Mouse (Mus musculus): ENCODE data around the gene Echdc2.

The Echdc2 gene

DNA sequence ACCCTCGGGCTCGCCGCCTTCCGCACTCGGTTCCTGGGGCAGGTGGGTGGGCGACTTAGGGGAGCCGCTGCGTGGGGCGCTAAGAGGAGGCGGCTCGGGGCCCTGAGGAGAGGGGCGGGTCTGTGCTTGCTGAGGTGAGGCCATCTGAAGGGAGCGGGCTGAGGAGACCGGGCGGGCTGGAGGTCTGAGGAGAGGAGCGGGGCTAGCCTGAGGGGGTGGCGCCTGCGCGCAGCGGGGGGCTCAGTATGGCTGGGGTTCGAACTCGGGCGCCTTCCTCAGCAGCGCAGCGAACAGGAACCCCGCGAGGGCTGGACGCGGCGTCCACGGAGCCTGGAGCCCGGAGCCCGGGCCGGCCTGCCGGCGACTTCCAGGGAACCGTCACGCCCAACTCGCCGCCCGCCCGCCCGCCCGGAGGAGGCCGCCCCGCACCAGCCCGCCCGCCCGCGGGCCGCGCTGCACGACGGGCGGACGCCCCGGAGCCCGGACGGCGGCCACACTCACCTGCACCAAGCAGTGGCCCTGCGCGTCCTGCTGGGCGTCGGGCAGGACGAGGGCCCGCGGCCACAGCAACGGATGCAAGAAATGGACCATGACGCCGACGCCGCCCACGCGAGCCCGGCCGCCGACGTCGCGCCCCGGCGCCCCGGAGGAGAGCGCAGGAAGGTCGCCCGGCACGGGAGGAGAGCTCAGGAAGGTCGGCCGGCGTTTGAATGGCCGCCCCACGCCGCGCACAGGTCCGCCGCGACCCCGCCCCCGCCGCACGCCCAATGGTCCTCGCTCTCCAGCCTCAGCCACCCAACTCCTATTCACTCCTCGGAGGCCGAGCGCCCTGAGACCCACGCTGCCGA, 52.3 kb downstream of the Echdc2 start, which contains the start of gene Zyg11a:
TSS of gene Zyg11a (minus strand) at position 717 of the 848 bp plus-strand sequence.
- Histone ChIP-seq H3K4me3 (replicated peaks; ENCODE audit: low read length) (peak within 1 kb of the TSS; percentile 81), H3K36me3 (ENCODE audit: insufficient read depth, low read length) (peaks cover 13% of the 10 kb centered on the region), H3K27me3 (ENCODE audit: insufficient read depth, low read length) (no peaks in the 10 kb centered on the region), H3K4me1 (replicated peaks; ENCODE audit: low read depth, low read length) (peaks cover 67% of the 10 kb centered on the region), H3K9me3 (ENCODE audit: low read length) (no peaks in the 10 kb centered on the region)
- TF ChIP-seq NANOG (IDR thresholded peaks at IDR 0.05; ENCODE audit: borderline replicate concordance, low read length), result no peak
- no peak for TF ChIP-seq CTCF (conservative IDR thresholded peaks at IDR 0.05; ENCODE audit: low read length)
- no peak for TF ChIP-seq POU5F1 (IDR thresholded peaks at IDR 0.05; ENCODE audit: borderline replicate concordance, low read length)

DNA sequence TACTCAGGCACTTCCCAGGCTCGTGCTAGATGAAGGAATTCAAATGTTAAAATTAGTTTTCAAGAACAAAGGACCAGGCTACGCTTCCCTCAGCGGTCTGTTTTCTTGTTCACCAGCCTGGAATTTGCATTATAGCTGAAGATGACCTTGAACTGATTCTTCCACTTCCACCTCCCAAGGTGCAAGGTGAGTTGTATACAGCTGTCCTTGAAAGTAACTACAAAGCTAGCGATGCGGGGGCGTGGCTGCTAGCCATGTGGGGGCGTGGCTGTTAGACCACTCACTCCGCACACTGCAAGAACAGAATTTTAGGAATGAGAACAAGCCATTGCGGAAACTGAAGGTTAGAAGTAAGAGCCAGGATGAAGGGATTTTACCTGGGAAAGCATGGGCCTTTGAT, 53.8 kb downstream of the Echdc2 start:
- H3K9me3 ChIP-seq (ENCODE audit: low read length), result no peaks in the 10 kb centered on the region
- peaks cover 70% of the 10 kb centered on the region for H3K4me1 ChIP-seq (replicated peaks; ENCODE audit: low read depth, low read length)
- H3K27me3 ChIP-seq (ENCODE audit: insufficient read depth, low read length), result no peaks in the 10 kb centered on the region
- H3K4me3 ChIP-seq (replicated peaks; ENCODE audit: low read length), result peak overlapping the region; percentile 81
- peaks cover 13% of the 10 kb centered on the region for H3K36me3 ChIP-seq (ENCODE audit: insufficient read depth, low read length)
- TF ChIP-seq NANOG (IDR thresholded peaks at IDR 0.05; ENCODE audit: borderline replicate concordance, low read length) (peak; percentile 95), POU5F1 (IDR thresholded peaks at IDR 0.05; ENCODE audit: borderline replicate concordance, low read length) (peak; percentile 76; the same call in 1 of the 2 replicates), CTCF (conservative IDR thresholded peaks at IDR 0.05; ENCODE audit: low read length) (no peak)

DNA sequence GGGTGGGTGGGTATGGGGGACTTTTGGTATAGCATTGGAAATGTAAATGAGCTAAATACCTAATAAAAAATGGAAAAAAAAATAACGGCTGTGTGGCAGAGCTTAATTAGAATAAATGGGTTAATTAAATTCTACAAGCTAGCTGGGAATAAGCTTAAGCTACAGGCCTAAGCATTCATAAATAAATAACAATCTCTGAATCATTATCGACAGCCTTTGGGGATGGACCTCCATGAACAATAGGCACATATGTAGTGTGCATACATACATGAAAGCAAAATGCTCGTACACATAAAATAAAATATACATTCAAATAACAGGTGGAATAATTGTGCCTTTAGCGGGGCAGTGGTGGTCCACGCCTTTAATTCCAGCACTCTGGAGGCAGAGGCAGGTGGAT, 57.3 kb downstream of the Echdc2 start:
- H3K9me3 ChIP-seq (ENCODE audit: low read length), result no peaks in the 10 kb centered on the region
- peaks cover 8% of the 10 kb centered on the region for H3K36me3 ChIP-seq (ENCODE audit: insufficient read depth, low read length)
- H3K27me3 ChIP-seq (ENCODE audit: insufficient read depth, low read length), result no peaks in the 10 kb centered on the region
- peaks cover 82% of the 10 kb centered on the region for H3K4me1 ChIP-seq (replicated peaks; ENCODE audit: low read depth, low read length)
- TF ChIP-seq NANOG (IDR thresholded peaks at IDR 0.05; ENCODE audit: borderline replicate concordance, low read length) (no peak), CTCF (conservative IDR thresholded peaks at IDR 0.05; ENCODE audit: low read length) (no peak), POU5F1 (IDR thresholded peaks at IDR 0.05; ENCODE audit: borderline replicate concordance, low read length) (no peak)
- no peak overlapping the region for H3K4me3 ChIP-seq (replicated peaks; ENCODE audit: low read length)

DNA sequence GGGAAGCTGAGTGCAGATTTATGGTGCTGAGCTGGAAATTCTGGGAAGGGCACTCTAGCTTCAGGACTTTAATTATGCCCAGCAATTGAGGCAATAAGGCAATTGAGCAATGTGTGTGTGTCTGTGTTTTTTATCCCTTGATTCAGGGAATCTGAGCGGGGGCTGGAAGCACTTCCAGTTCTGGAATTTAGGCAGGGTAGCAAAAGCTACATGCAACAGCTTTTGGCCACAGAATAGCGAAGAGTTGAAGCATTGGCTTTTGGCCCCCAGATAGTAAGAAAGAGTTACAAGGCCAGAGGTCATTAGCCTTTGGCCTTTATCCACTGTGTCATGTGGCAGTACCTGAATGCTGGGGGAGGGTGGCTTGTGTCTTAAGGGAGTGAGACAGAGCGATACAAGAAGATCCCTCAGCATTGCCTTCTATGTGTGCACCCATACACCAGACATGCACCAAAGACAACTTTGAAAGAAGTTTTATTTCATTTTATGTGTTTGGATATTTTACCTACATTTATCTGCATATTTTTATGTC, 60.2 kb downstream of the Echdc2 start:
- TF ChIP-seq CTCF (conservative IDR thresholded peaks at IDR 0.05; ENCODE audit: low read length) (no peak), POU5F1 (IDR thresholded peaks at IDR 0.05; ENCODE audit: borderline replicate concordance, low read length) (no peak)
- Histone ChIP-seq H3K4me3 (replicated peaks; ENCODE audit: low read length) (no peak overlapping the region), H3K9me3 (ENCODE audit: low read length) (no peaks in the 10 kb centered on the region), H3K27me3 (ENCODE audit: insufficient read depth, low read length) (no peaks in the 10 kb centered on the region), H3K36me3 (ENCODE audit: insufficient read depth, low read length) (peaks cover 8% of the 10 kb centered on the region), H3K4me1 (replicated peaks; ENCODE audit: low read depth, low read length) (peaks cover 63% of the 10 kb centered on the region)

Measured in E14TG2a.4 (cell line).